Mouse (Mus musculus) liver, embryonic 16.5 days (tissue): Measurements from ENCODE around the gene Kmt2e. TPM values are rescaled to one million over a fixed set of nuclear protein-coding genes. Genes with fewer than 3 reads are reported as not detected.

ENCODE experiments used
- ATAC-seq: fragments of 200-750 bp; cut with Nextera tagmentation; 2 replicates; pipeline ENCODE4 v1.8.0; 2017; ENCODE audit warnings: low read depth, mild to moderate bottlenecking, moderate number of reproducible peaks, moderate library complexity
- H3K27ac ChIP-seq: fragments of 300-500 bp; sonication (generic); 2 replicates; pipeline ENCODE4 v1.5.1; 2014; ENCODE audit warnings: mild to moderate bottlenecking, low read length
- H3K27me3 ChIP-seq: fragments of 300-500 bp; sonication (generic); 2 replicates; pipeline ENCODE4 v1.6.1; 2014; ENCODE audit warnings: low read depth, low read length, mixed read lengths; ENCODE audit not compliant: control insufficient read depth, insufficient read depth
- H3K36me3 ChIP-seq: fragments of 300-500 bp; sonication (generic); 2 replicates; pipeline ENCODE4 v1.6.1; 2014; ENCODE audit warnings: mild to moderate bottlenecking; ENCODE audit not compliant: control insufficient read depth, insufficient read depth
- H3K4me1 ChIP-seq: fragments of 300-500 bp; sonication (generic); 2 replicates; pipeline ENCODE4 v1.6.1; 2014; ENCODE audit warnings: low read depth, low read length, mixed read lengths; ENCODE audit not compliant: control insufficient read depth
- H3K4me2 ChIP-seq: fragments of 300-500 bp; sonication (generic); 2 replicates; pipeline ENCODE4 v1.6.1; 2014; ENCODE audit warnings: low read depth, low read length, mixed read lengths
- H3K4me3 ChIP-seq: fragments of 300-500 bp; sonication (generic); 2 replicates; pipeline ENCODE4 v1.5.1; 2014; ENCODE audit warnings: low read depth, mild to moderate bottlenecking, low read length
- H3K9ac ChIP-seq: fragments of 300-500 bp; sonication (generic); 2 replicates; pipeline ENCODE4 v1.6.1; 2014; ENCODE audit warnings: low read depth, low read length
- H3K9me3 ChIP-seq: fragments of 300-500 bp; sonication (generic); replicated peaks from 2 replicates; pipeline ENCODE4 v1.6.1; 2016; ENCODE audit warnings: low read length; ENCODE audit not compliant: control insufficient read depth
- WGBS: fragments of 180-500 bp; shearing (Covaris S2); extraction: QIAGEN DNeasy Blood & Tissue Kit; methylation state at CpG from one replicate; pipeline ENCODE4 v1.1.7; 2014; ENCODE audit not compliant: insufficient replicate concordance; 5-methylcytosine and 5-hydroxymethylcytosine counted together
- polyA plus RNA-seq: library from polyadenylated mRNA; unstranded; fragments of >200 nt; fragmentation: Nextera tagmentation; extraction: Ambion mirVana; gene quantifications from 2 replicates; pipeline ENCODE4 v1.2.1, GENCODE M21; 2015

The Kmt2e gene
- polyA plus RNA-seq, 1 experiment from 2014 or later: 35.2 TPM

- Histone ChIP-seq H3K4me3 (no peak overlapping the region), H3K4me2 (no peak overlapping the region), H3K36me3 (peaks cover 4% of the 10 kb centered on the region; the same call in 1 of the 2 replicates), H3K27ac (no peak overlapping the region), H3K9ac (no peak overlapping the region), H3K9me3 (no peaks in the 10 kb centered on the region), H3K27me3 (no peaks in the 10 kb centered on the region), H3K4me1 (no peaks in the 10 kb centered on the region)
- no peak for ATAC-seq
- WGBS: 82% methylated on average over 12 of the region's 12 CpGs
These were observed 28.4 kb upstream of the Kmt2e start for GRCm38 (mm10) chr5:23405666-23406404.

- Histone ChIP-seq H3K9me3 (no peaks in the 10 kb centered on the region), H3K4me3 (no peak overlapping the region), H3K36me3 (peaks cover 4% of the 10 kb centered on the region; the same call in 1 of the 2 replicates), H3K27me3 (no peaks in the 10 kb centered on the region), H3K27ac (no peak overlapping the region), H3K4me1 (no peaks in the 10 kb centered on the region; the same call in 1 of the 2 replicates), H3K4me2 (no peak overlapping the region), H3K9ac (no peak overlapping the region)
- 59% methylated on average over 4 of the region's 4 CpGs for WGBS
- ATAC-seq: no peak
These were observed 27.9 kb upstream of the Kmt2e start for GRCm38 (mm10) chr5:23406405-23406745.

- Histone ChIP-seq H3K9ac (no peak overlapping the region), H3K4me3 (no peak overlapping the region), H3K27me3 (no peaks in the 10 kb centered on the region), H3K36me3 (peaks cover 4% of the 10 kb centered on the region; the same call in 1 of the 2 replicates), H3K27ac (no peak overlapping the region), H3K4me2 (no peak overlapping the region), H3K4me1 (peaks cover 5% of the 10 kb centered on the region), H3K9me3 (no peaks in the 10 kb centered on the region)
- no peak for ATAC-seq
- WGBS: 66% methylated on average over 5 of the region's 5 CpGs
These were observed 26.1 kb upstream of the Kmt2e start for GRCm38 (mm10) chr5:23408106-23408505.

- WGBS: 38% methylated on average over 9 of the region's 9 CpGs
- Histone ChIP-seq H3K27ac (no peak overlapping the region), H3K27me3 (no peaks in the 10 kb centered on the region), H3K9me3 (no peaks in the 10 kb centered on the region), H3K4me1 (peaks cover 22% of the 10 kb centered on the region), H3K4me3 (no peak overlapping the region), H3K9ac (no peak overlapping the region), H3K36me3 (peaks cover 4% of the 10 kb centered on the region; the same call in 1 of the 2 replicates), H3K4me2 (no peak overlapping the region)
- 0 out of 2 replicates have a peak, but pooled peaks have one; percentile 12 for ATAC-seq
These were observed 24.1 kb upstream of the Kmt2e start for GRCm38 (mm10) chr5:23410040-23410717.

GRCm38 (mm10) chr5:23410718-23411101 lies 23.5 kb upstream of the Kmt2e start:
- H3K4me1 ChIP-seq: peaks cover 25% of the 10 kb centered on the region
- H3K27me3 ChIP-seq: no peaks in the 10 kb centered on the region
- H3K27ac ChIP-seq: no peak overlapping the region
- no peaks in the 10 kb centered on the region for H3K9me3 ChIP-seq
- no peak for ATAC-seq
- peaks cover 4% of the 10 kb centered on the region; the same call in 1 of the 2 replicates for H3K36me3 ChIP-seq
- no peak overlapping the region for H3K4me2 ChIP-seq
- 61% methylated on average over 2 of the region's 2 CpGs for WGBS
- H3K9ac ChIP-seq: no peak overlapping the region
- H3K4me3 ChIP-seq: no peak overlapping the region

- H3K4me1 ChIP-seq: peaks cover 32% of the 10 kb centered on the region
These were observed 22.6 kb upstream of the Kmt2e start for GRCm38 (mm10) chr5:23411640-23412039.

GRCm38 (mm10) chr5:23412247-23412948 lies 21.8 kb upstream of the Kmt2e start:
- ATAC-seq: no peak
- Histone ChIP-seq H3K36me3 (peaks cover 9% of the 10 kb centered on the region), H3K4me3 (no peak overlapping the region), H3K9ac (no peak overlapping the region), H3K9me3 (no peaks in the 10 kb centered on the region), H3K27me3 (no peaks in the 10 kb centered on the region), H3K4me1 (peaks cover 39% of the 10 kb centered on the region), H3K27ac (no peak overlapping the region), H3K4me2 (no peak overlapping the region)
- 42% methylated on average over 5 of the region's 5 CpGs for WGBS

More at GRCm38 (mm10) chr5:23411640-23412039, 22.6 kb upstream of the Kmt2e start:
- Histone ChIP-seq H3K36me3 (peaks cover 4% of the 10 kb centered on the region; the same call in 1 of the 2 replicates), H3K27ac (no peak overlapping the region), H3K4me2 (no peak overlapping the region), H3K9ac (no peak overlapping the region), H3K27me3 (no peaks in the 10 kb centered on the region), H3K9me3 (no peaks in the 10 kb centered on the region), H3K4me3 (no peak overlapping the region)
- WGBS: 87% methylated on average over 10 of the region's 10 CpGs
- ATAC-seq: no peak

- no peak overlapping the region for H3K9ac ChIP-seq
- 82% methylated on average over 4 of the region's 4 CpGs for WGBS
- no peak overlapping the region for H3K4me3 ChIP-seq
- peaks cover 45% of the 10 kb centered on the region for H3K4me1 ChIP-seq
- peaks cover 9% of the 10 kb centered on the region for H3K36me3 ChIP-seq
- no peak overlapping the region for H3K4me2 ChIP-seq
- no peak overlapping the region for H3K27ac ChIP-seq
- H3K27me3 ChIP-seq: no peaks in the 10 kb centered on the region
- no peak for ATAC-seq
- H3K9me3 ChIP-seq: no peaks in the 10 kb centered on the region
These were observed 21.2 kb upstream of the Kmt2e start for GRCm38 (mm10) chr5:23413058-23413457.
